Mouse (Mus musculus): ENCODE measurements around the gene Olfr170. TPM values are rescaled to one million over a fixed set of nuclear protein-coding genes. Genes with fewer than 3 reads are reported as not detected.

Gene Olfr170
- not detected in 2 replicates for polyA plus RNA-seq (2015; fragmentation: Nextera tagmentation; extraction: Ambion mirVana)

DNA sequence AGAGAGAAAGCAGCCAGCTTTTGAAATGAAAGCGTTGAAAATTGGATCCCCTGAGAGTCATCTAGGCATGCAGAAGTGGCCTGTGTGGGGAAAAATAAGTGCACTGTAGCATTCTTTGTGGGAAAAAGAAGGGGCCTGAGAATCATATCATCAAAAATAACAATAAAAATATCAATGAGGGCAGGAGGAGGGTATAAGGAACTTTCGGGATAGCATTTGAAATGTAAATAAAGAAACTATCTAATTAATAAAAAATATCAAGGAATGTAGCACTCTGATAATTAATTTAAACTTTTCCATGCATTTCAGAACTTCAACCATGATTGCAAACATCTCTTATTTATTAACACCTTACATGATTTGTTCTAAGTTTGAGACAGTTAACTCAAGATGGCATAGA lies at the start of gene Olfr170:
TSS of gene Olfr170 (minus strand) at position 101 of the 400 bp plus-strand sequence.

DNA sequence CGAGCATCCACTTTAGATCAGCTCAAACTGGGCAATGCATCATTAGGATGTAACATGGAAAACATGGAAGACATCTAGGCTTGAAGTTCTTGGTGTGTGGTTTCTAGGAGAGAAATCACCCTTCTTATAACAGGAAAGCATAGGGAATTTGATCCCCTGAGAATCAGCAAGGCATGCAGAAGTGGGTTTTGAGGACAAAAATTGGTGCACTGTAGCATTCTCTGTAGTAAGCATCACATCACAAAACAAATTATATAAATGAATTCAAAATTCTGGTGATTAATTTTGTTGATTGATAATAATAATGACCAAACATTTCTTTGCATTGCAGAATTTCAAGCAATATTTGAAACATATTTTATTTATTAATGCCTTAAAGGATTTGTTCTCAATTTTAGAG lies 18.1 kb upstream of the Olfr170 start, which contains the start of gene Olfr171:
TSS of gene Olfr171 (minus strand) at position 101 of the 400 bp plus-strand sequence.

DNA sequence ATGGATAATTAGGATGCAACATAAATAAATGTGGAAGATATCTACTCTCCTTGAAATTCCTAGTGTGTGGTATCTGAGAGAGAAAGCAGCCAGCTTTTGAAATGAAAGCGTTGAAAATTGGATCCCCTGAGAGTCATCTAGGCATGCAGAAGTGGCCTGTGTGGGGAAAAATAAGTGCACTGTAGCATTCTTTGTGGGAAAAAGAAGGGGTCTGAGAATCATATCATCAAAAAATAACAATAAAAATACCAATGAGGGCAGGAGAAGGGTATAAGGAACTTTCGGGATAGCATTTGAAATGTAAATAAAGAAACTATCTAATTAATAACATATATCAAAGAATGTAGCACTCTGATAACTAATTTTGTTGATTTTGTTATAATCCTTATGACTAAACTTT lies 40.0 kb downstream of the Olfr170 start, which contains the start of gene Olfr169:
TSS of gene Olfr169 (minus strand) at position 101 of the 400 bp plus-strand sequence.

Other genes with a start within 250 kb of the Olfr170 start
- gene Olfr165, start 188.7 kb downstream of the Olfr170 start, polyA plus RNA-seq (2015; fragmentation: Nextera tagmentation; extraction: Ambion mirVana): not detected in 2 replicates
- not detected in 2 replicates for gene Olfr166, start 128.2 kb downstream of the Olfr170 start, polyA plus RNA-seq (2015; fragmentation: Nextera tagmentation; extraction: Ambion mirVana)
- not detected in 2 replicates for gene Olfr167, start 89.6 kb downstream of the Olfr170 start, polyA plus RNA-seq (2015; fragmentation: Nextera tagmentation; extraction: Ambion mirVana)
- gene Olfr168, start 76.3 kb downstream of the Olfr170 start, polyA plus RNA-seq (2015; fragmentation: Nextera tagmentation; extraction: Ambion mirVana): not detected in 2 replicates
- gene Olfr169, start 40.1 kb downstream of the Olfr170 start, polyA plus RNA-seq (2015; fragmentation: Nextera tagmentation; extraction: Ambion mirVana): not detected in 2 replicates
- gene Olfr171, start 18.0 kb upstream of the Olfr170 start, polyA plus RNA-seq (2015; fragmentation: Nextera tagmentation; extraction: Ambion mirVana): not detected in 2 replicates
- gene Lamp3, start 94.5 kb upstream of the Olfr170 start, polyA plus RNA-seq (2015; fragmentation: Nextera tagmentation; extraction: Ambion mirVana): 0.05 TPM in 1 of 2 replicates, not detected in the other
- gene B3gnt5, start 148.3 kb upstream of the Olfr170 start, polyA plus RNA-seq (2015; fragmentation: Nextera tagmentation; extraction: Ambion mirVana): 4.5 and 4.7 TPM in 2 replicates

All from skeletal muscle tissue, postnatal 0 days (tissue).